Mouse (Mus musculus) ES-E14 (cell line): Measurements from ENCODE around the gene Akt1. TPM values are rescaled to one million over a fixed set of nuclear protein-coding genes. Genes with fewer than 3 reads are reported as not detected.

Experiments
- DNase-seq: peaks from one replicate; pipeline ENCODE4 v3.0.0-alpha.2; 2013; ENCODE audit warnings: low read depth, low spot score
- H3K27ac ChIP-seq: 2 replicates; pipeline ENCODE4 v1.5.1; 2012; ENCODE audit warnings: low read depth, mild to moderate bottlenecking, low read length, moderate library complexity, mixed read lengths; ENCODE audit not compliant: poor library complexity, insufficient read depth, severe bottlenecking
- H3K36me3 ChIP-seq: 2 replicates; pipeline ENCODE4 v1.6.1; 2012; ENCODE audit warnings: mild to moderate bottlenecking, low read length, moderate library complexity, mixed read lengths; ENCODE audit not compliant: control insufficient read depth, poor library complexity, insufficient read depth, severe bottlenecking
- H3K4me1 ChIP-seq, 2 experiments: fragments of 150-350 bp in 1 of 2; sonication (generic) in 1 of 2; 2 replicates each; pipeline ENCODE4 v1.6.1; 2012; ENCODE audit warnings: low read length in 2 of 2, mild to moderate bottlenecking in 1 of 2, mixed read lengths in 1 of 2; ENCODE audit not compliant: control insufficient read depth in 2 of 2, insufficient read depth in 2 of 2, poor library complexity in 1 of 2
- H3K4me3 ChIP-seq, 2 experiments: fragments of 150-350 bp in 1 of 2; sonication (generic) in 1 of 2; 2 replicates each; pipeline ENCODE4 v1.5.1; 2012; ENCODE audit warnings: low read length in 2 of 2, low read depth in 1 of 2, mild to moderate bottlenecking in 1 of 2, mixed read lengths in 1 of 2; ENCODE audit not compliant: insufficient read depth in 1 of 2, poor library complexity in 1 of 2, severe bottlenecking in 1 of 2
- H3K9ac ChIP-seq: 2 replicates; pipeline ENCODE4 v1.6.1; 2012; ENCODE audit warnings: low read depth, mild to moderate bottlenecking, low read length, mixed read lengths; ENCODE audit not compliant: poor library complexity, insufficient read depth, severe bottlenecking
- H3K9me3 ChIP-seq: fragments of 150-350 bp; sonication (generic); 2 replicates; pipeline ENCODE4 v1.6.1; 2012; ENCODE audit warnings: low read depth, mild to moderate bottlenecking, low read length; ENCODE audit not compliant: control insufficient read depth, insufficient read depth
- CHD2 ChIP-seq: IDR thresholded peaks from 2 replicates; pipeline ENCODE4 v1.6.1; 2014; ENCODE audit warnings: mild to moderate bottlenecking, low read depth, low read length, inconsistent platforms
- HCFC1 ChIP-seq: IDR thresholded peaks from 2 replicates; pipeline ENCODE4 v1.6.1; 2012; ENCODE audit warnings: low read length, inconsistent platforms, borderline replicate concordance; ENCODE audit not compliant: insufficient read depth
- MAFK ChIP-seq: IDR thresholded peaks from 2 replicates; pipeline ENCODE4 v1.6.1; 2014; ENCODE audit warnings: mild to moderate bottlenecking, low read depth, low read length, inconsistent platforms; ENCODE audit not compliant: insufficient read depth
- ZC3H11A ChIP-seq: IDR thresholded peaks from 2 replicates; pipeline ENCODE4 v1.6.1; 2012; ENCODE audit warnings: low read depth, mild to moderate bottlenecking, inconsistent platforms, low read length, borderline replicate concordance
- ZNF384 ChIP-seq: IDR thresholded peaks from 2 replicates; pipeline ENCODE4 v1.6.1; 2012; ENCODE audit warnings: low read depth, low read length, inconsistent platforms
- in situ Hi-C, 2 experiments: fragments of 600-800 bp; cut with MboI; formaldehyde crosslinking; loops; one replicate each; pipeline ENCODE4 v1.15.1; 2025; ENCODE audit warnings: low sequenced_read_pairs in 2 of 2, inconsistent platforms in 1 of 2; ENCODE audit not compliant: unreplicated experiment in 2 of 2
- total RNA-seq: library from RNA; depleted of rRNA; stranded (reverse); fragments of 300-350 nt; gene quantifications from 2 replicates; pipeline ENCODE4 v1.2.3, GENCODE M21; 2012

Gene Akt1
- total RNA-seq, 1 experiment = 58.9 TPM

DNA sequence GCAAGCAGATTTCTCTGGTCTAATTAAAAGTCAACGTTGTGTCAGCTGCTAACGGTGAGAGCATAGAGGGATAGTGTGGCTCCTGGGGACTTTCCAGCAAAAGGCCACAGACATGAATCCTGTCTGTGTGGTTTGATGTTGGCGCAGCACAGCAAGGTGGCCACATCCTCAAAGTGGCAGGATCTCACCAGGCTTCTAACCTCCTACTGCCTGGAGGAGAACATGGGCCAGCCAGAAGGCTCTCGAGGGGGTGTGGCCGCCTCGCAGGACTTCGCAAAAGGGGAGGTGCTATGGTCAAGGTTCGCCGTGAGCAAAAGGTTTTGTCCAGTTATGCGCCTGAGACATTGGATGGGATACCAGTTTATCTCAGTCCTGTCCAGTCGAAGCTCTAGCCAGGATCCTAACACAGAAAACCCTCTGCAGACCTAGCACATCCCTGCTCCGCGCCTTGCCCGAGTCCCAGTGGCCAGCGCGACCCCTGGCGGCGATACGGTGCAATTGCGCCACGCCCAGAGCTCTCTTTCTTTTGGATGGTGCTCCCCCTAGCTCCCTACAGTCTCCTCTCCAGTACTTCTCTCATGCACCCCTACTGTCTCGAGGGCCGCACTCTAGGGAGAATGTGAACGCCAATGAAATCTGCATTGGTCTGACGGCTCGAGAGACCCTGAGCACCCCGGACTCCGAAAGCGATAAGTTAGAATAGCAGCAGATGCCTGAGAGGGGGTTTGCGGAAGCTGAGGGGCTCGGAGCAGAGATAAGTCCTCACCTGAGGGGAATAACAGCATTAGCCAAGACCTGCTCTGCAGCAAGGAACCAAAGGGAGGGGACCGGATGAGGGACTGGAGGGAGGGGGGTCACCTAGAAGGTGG lies 32.3 kb upstream of the Akt1 start:
- Histone ChIP-seq H3K27ac (no peak overlapping the region), H3K4me3 (peak overlapping the region in 1 of 2 experiments; percentile 11; a peak in 1 of 4 replicates), H3K4me1 (peaks cover 0 to 4% of the 10 kb centered on the region in 2 experiments; a peak in 1 of 4 replicates), H3K36me3 (no peaks in the 10 kb centered on the region), H3K9ac (no peak overlapping the region), H3K9me3 (no peaks in the 10 kb centered on the region)
- in situ Hi-C loops = no loop called here
- peak; percentile 60 for DNase-seq
- TF ChIP-seq ZC3H11A = peak; percentile 36; the same call in 1 of the 2 replicates
- no peak for TF ChIP-seq MAFK

GRCm38 (mm10) chr12:112702374-112703320 lies 28.0 kb upstream of the Akt1 start:
- H3K36me3 ChIP-seq = no peaks in the 10 kb centered on the region
- peaks cover 0 to 6% of the 10 kb centered on the region in 2 experiments; a peak in 1 of 4 replicates for H3K4me1 ChIP-seq
- no peak for DNase-seq
- H3K27ac ChIP-seq = no peak overlapping the region
- no peaks in the 10 kb centered on the region for H3K9me3 ChIP-seq
- no peak overlapping the region for H3K4me3 ChIP-seq
- H3K9ac ChIP-seq = no peak overlapping the region
- TF ChIP-seq ZC3H11A (no peak), ZNF384 (no peak), MAFK (no peak), CHD2 (no peak), HCFC1 (no peak)
- in situ Hi-C loops = no loop called here

- TF ChIP-seq MAFK (no peak), ZNF384 (no peak), ZC3H11A (no peak), CHD2 (no peak), HCFC1 (no peak)
- in situ Hi-C loops = no loop called here
- no peak for DNase-seq
- H3K4me3 ChIP-seq = peak overlapping the region; percentile 14 to 20; a peak in 2 of 4 replicates
- H3K36me3 ChIP-seq = no peaks in the 10 kb centered on the region
- H3K9me3 ChIP-seq = no peaks in the 10 kb centered on the region
- H3K4me1 ChIP-seq = peaks cover 0 to 2% of the 10 kb centered on the region in 2 experiments; a peak in 1 of 4 replicates
- peak overlapping the region; percentile 4; the same call in 1 of the 2 replicates for H3K9ac ChIP-seq
- H3K27ac ChIP-seq = no peak overlapping the region
Measured at GRCm38 (mm10) chr12:112700522-112700921, 25.8 kb upstream of the Akt1 start.

DNA sequence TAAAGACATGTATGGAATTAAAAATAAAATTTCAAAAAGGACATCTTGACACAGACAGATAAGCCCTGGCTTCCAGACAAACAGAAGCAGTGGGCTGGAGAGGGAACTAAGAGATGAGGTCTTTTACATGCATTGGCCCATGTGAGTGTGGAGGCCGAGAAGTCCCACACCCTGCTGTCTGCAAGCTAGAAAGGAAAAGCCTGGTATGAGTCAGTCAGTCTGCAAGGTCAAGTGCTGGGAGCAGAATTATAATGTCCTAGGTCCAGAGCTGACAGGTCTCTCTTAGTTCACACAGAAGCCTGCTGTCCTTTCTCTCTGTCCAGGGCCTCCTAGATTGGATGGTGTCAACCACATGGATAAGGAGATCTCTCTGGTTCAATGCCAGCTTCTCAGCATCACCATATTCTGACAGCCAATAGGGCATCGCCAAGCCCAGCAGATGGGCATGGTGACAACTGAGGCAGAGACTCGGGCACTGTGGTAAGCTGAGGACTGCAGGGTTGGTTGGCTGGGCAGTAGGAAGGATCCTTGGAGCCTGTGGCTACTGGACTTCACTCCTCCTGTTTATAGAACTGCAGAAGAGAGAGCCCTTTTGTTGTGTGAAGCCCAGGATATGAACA lies 22.2 kb upstream of the Akt1 start:
- TF ChIP-seq CHD2 = no peak
- no peak for TF ChIP-seq HCFC1
- in situ Hi-C loops = no loop called here
- H3K4me3 ChIP-seq = no peak overlapping the region
- no peaks in the 10 kb centered on the region for H3K36me3 ChIP-seq
- H3K4me1 ChIP-seq = peaks cover 0 to 2% of the 10 kb centered on the region in 2 experiments; a peak in 1 of 4 replicates
- H3K9me3 ChIP-seq = no peaks in the 10 kb centered on the region
- DNase-seq = no peak
- no peak overlapping the region for H3K27ac ChIP-seq
- H3K9ac ChIP-seq = no peak overlapping the region
